Mouse (Mus musculus): ENCODE results near the gene Phospho1. TPM values are rescaled to one million over a fixed set of nuclear protein-coding genes. Genes with fewer than 3 reads are reported as not detected.

The Phospho1 gene
- 10 to 100 TPM; 70.8 to 84.6 TPM for total RNA-seq (2021)

DNA sequence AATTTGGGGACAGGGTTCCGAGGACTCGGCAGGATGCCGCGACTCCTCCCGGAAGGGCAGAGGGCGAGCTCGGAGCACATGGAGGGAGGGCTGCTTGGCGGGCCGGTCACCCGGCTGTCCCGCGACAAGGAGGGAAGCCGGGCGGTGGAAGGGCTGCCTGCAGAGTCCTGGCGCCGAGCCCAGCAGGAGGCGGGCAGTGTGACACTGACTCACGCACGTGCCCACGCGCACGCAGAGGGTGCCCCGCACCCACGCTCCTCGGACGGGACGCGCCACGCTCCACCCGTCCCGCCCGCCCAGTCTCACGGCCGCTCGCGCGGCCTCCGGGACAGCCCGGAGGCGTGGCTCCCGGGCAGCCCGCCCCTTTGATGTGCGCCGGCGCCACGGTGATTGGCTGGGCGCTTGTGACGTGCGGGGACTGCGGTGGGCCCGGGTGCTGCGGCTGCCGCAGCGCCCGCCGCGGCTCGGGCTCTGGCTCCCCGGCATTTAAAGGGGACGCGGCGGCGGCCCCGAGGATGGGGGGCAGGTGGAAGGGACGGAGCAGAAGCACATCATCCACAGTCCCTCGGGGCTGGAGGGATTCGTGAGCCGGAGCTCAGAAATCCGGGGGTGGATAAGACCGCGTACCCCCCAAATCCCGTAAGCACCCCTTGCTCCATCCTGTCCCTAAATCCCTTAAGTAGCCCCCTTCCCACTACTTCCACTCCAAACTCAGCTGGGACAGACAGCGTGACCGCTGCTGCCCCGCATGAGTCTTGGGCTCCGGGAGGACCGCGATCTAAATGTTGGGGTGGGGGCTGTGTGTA, at the start of gene Phospho1:
TSS of gene Phospho1 (plus strand) at position 429 of the 806 bp plus-strand sequence.
- intact Hi-C loops (cut with DNase I), result loop anchor here (2.0 to 5.0 kb wide), 2 partner anchors 35 to 253 kb away; partner anchors contain the start of gene Atp5g1
- DNase-seq (ENCODE audit: low spot score in 2 of 2), result peak; percentile 89 to 91

- no peak for DNase-seq (ENCODE audit: low spot score in 2 of 2)
- intact Hi-C loops (cut with DNase I), result no loop called here
Observed at GRCm38 (mm10) chr11:95777323-95778297, 46.7 kb upstream of the Phospho1 start.

- no peak for DNase-seq (ENCODE audit: low spot score in 2 of 2)
- intact Hi-C loops (cut with DNase I), result no loop called here
Observed at GRCm38 (mm10) chr11:95778831-95779251, 45.5 kb upstream of the Phospho1 start.

DNA sequence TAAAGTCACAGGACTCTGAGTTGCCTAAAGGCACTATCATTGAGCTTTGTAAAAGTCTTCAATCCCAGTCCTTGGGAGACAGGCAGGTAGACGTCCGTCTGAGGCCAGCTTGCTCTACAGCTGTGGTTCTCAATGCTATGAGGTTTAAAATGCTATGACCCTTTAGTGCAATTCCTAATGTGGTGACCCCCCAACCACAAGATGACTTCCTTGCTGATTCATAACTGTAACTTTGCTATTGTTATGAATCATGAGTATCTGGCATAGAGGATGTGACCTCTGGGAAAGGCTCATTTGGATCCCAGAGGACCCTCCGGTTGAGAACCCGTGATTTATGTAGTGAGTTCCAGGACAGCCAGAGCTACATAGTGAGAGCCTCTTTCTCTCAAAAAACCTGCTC, 44.9 kb upstream of the Phospho1 start:
- DNase-seq (ENCODE audit: low spot score in 2 of 2), result no peak
- intact Hi-C loops (cut with DNase I), result no loop called here

GRCm38 (mm10) chr11:95780480-95780879, 43.8 kb upstream of the Phospho1 start:
- intact Hi-C loops (cut with DNase I), result no loop called here
- DNase-seq (ENCODE audit: low spot score in 2 of 2), result no peak

DNA sequence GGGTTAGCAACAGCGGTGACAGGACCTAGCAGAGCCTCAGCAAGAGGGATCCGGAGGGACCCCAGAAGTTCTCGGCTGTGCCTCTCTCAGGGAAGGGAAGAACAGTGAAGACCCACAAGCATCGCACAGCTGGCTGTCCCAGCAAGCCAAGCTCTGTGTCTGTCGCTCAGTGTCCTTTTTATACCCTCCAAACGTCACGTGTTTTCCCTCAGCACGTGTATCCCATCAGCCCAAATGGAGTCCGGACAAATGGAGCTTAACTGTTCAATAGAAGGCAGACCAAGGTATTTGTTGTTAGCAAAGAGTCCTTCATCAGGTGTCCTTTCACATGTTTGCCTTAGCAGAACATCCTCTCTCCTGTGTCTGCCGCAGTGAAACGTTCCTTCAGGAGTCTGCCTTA, 42.7 kb upstream of the Phospho1 start:
- no peak for DNase-seq (ENCODE audit: low spot score in 2 of 2)
- intact Hi-C loops (cut with DNase I), result no loop called here

GRCm38 (mm10) chr11:95783457-95783856, 40.8 kb upstream of the Phospho1 start:
- DNase-seq (ENCODE audit: low spot score in 2 of 2), result no peak
- intact Hi-C loops (cut with DNase I), result no loop called here

DNA sequence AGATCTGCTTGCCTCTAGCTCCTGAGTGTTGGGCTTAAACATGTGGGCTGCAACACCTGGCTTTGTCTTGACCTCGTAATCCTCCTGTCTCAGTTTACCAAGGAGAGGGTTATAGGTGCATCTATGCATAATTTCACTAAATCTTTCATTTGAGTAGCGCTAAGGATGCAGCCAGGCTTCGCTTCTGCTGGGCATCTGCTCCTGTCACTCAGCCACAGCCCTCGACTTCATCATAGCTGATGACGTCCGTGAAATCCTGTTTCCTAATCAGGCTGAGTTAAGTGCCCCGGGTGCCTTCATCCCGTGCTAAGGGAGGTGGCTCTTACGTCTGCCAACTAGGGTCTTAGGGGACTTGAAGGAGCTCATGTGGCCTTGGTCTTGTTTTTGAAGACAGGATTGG, 40.3 kb upstream of the Phospho1 start:
- DNase-seq (ENCODE audit: low spot score in 2 of 2), result no peak
- intact Hi-C loops (cut with DNase I), result no loop called here

- intact Hi-C loops (cut with DNase I), result no loop called here
Observed at GRCm38 (mm10) chr11:95785675-95786074, 38.6 kb upstream of the Phospho1 start.

DNA sequence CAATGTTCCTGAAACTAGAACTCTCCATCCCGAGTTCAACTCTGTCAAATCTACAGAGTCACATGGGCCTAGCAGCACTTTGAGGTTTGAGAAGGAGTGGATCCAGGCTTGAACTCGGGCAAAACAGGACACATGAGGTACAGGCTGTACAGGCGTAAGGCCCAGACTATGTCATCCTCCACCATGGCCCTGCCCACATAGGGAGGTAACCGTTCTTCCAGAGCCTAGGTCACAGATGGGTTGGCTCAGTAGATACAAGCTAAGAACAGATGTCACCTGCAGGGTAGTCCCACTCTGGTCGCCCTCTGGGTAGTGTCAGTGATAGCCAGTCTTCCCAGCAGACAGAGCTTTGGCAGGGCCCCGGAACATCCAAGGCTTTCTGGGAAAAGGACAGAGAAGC, 37.8 kb upstream of the Phospho1 start:
- intact Hi-C loops (cut with DNase I), result no loop called here
- DNase-seq (ENCODE audit: low spot score in 2 of 2), result no peak

More at GRCm38 (mm10) chr11:95785675-95786074, 38.6 kb upstream of the Phospho1 start:
- no peak for DNase-seq (ENCODE audit: low spot score in 2 of 2)

- intact Hi-C loops (cut with DNase I), result no loop called here
- no peak for DNase-seq (ENCODE audit: low spot score in 2 of 2)
Observed at GRCm38 (mm10) chr11:95789451-95789891, 34.8 kb upstream of the Phospho1 start.

DNA sequence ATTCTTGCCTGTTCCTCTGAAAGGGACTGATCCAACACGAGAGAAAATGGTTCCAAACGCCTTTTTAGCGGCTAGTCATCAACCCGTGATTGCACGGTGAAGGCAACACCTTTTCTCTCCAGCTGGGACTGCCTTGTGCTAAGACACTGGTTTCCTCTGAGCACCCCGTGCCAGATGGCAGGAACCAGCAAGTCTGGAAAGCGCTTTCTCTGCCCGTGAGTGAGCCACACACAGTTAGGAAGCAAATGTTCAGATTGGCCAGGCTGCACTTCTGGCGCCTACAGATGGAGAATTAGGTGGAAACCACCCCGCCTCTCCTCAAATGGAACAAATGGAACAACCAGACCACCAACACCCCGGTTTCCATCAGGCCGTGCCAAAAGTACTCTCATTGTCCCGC, 32.5 kb upstream of the Phospho1 start:
- peak; percentile 64 to 71 for DNase-seq (ENCODE audit: low spot score in 2 of 2)
- intact Hi-C loops (cut with DNase I), result no loop called here

GRCm38 (mm10) chr11:95792950-95793509, 31.3 kb upstream of the Phospho1 start:
- intact Hi-C loops (cut with DNase I), result no loop called here

DNA sequence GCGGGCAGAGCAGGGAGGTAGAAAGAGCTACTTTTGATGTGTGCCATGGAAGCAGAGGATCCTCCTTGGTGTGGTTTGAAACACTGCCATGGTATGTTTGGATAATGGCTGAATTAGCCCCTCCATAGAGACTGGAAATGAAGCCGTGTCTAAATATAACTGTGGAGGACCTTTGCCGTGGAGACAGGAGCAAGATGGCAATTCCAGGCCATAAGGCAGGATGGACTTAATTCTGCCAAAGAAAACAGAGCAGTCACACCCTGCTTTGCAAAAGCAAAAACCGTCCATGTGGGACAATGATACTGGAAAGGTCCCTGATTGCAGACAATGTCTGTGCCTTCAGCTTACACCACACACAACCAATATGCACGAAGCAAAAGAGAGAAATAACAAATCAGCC, 30.1 kb upstream of the Phospho1 start:
- intact Hi-C loops (cut with DNase I), result no loop called here
- DNase-seq (ENCODE audit: low spot score in 2 of 2), result no peak

More at GRCm38 (mm10) chr11:95792950-95793509, 31.3 kb upstream of the Phospho1 start:
- no peak for DNase-seq (ENCODE audit: low spot score in 2 of 2)

DNA sequence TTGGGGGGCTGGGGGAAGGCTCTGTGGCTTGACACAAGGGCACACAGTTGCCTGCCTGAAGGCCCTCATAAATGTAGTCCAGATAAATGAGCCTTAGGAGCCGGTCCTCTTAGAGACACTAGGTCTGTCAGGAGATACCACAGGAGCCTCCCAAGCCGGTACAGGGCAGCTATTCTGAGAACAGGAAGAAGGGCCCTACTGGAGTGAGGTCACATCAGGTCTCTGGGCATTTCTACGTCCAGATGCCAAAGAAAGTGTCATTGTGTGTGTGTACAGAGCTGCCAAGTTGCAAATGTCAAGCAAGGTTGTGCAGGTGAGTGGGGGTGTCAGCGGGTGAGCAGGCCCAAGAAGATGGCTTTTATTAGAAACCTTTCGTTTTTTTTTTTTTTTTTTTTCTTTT, 28.7 kb upstream of the Phospho1 start:
- DNase-seq (ENCODE audit: low spot score in 2 of 2), result no peak
- intact Hi-C loops (cut with DNase I), result no loop called here

DNA sequence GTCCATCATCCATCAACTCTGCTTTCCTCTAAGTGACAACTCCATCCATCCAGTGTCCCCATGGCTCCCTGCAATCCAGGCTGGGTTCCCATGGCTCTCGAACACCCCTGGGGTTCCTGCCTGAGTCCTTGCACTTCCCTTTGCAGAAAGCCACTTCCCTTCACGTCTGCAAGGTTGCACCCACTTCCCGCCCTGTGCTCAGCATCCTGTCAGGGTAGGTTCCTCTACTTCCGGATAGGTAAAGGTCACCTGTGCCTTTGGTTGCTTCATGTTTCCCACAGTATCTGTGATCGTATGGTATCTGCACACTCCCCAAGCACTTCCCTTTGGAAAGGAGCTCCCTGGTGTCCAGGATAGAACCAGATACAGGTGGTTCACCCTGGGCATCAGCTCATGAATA, 19.3 kb upstream of the Phospho1 start:
- DNase-seq (ENCODE audit: low spot score in 2 of 2), result no peak
- intact Hi-C loops (cut with DNase I), result no loop called here

DNA sequence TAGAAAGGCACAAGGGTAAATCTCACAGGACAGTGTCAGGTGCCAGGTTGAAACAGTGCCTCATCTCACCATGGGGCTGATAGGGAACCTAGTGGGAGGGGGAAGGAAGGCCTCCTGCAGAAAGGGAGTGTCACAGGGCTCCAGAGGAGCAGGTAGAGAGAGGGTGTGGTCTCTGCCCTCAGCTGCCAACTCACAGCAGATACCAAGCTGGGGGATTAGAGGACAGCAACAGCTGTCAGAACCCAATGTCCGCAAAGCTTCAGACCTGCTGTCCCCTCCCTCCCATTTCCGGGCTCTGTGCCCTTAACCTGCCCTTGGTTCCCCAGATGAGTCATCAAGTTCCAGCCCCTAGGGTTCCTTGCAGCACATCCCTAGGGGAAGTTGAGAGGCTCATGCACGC, 18.8 kb upstream of the Phospho1 start:
- intact Hi-C loops (cut with DNase I), result no loop called here
- DNase-seq (ENCODE audit: low spot score in 2 of 2), result no peak

- intact Hi-C loops (cut with DNase I), result no loop called here
- DNase-seq (ENCODE audit: low spot score in 2 of 2), result no peak
Observed at GRCm38 (mm10) chr11:95807884-95808283, 16.4 kb upstream of the Phospho1 start.

DNA sequence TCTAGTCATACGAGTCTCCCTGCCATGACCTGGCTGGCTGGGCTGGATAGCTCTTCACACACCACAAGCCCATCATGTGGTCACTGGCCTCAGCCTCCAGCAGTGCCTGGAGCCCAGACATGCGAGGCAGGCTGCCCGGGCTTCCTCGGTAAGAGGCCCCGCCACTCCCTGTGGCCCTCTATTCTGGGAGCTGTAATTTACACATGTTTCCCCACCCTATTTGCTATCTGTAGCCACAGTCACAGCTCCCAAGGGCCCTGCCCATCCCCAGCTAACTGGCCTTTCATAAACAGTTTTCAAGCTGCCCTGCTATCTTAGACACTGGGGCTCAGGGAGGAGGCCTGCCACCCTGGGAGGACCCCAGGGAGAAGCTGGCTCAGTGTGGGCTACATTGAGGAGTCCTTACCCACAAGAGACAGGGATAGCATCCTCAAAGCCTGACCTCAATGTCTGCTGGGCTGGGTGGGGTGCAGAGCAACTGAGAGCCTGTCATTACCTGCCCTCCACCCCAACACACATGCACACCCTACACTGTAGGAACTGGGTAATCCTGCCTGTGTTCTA, 15.8 kb upstream of the Phospho1 start:
- no peak for DNase-seq (ENCODE audit: low spot score in 2 of 2)
- intact Hi-C loops (cut with DNase I), result no loop called here

GRCm38 (mm10) chr11:95809603-95810002, 14.7 kb upstream of the Phospho1 start:
- intact Hi-C loops (cut with DNase I), result no loop called here
- no peak for DNase-seq (ENCODE audit: low spot score in 2 of 2)

Measured in left cerebral cortex, postnatal 36 days (tissue).